Mouse (Mus musculus) thymus, postnatal 0 days (tissue): ENCODE measurements around the gene Txnrd1. TPM values are rescaled to one million over a fixed set of nuclear protein-coding genes. Genes with fewer than 3 reads are reported as not detected.
A peak's percentile ranks its signal among the peaks of the same experiment; 100 is the strongest.

ENCODE experiments used
- DNase-seq: peaks from one replicate; pipeline ENCODE4 v3.0.0-alpha.2; 2015; ENCODE audit warnings: low spot score
- polyA plus RNA-seq: library from polyadenylated mRNA; unstranded; fragments of >200 nt; fragmentation: Nextera tagmentation; extraction: Ambion mirVana; gene quantifications from 2 replicates; pipeline ENCODE4 v1.2.1, GENCODE M21; 2015

The Txnrd1 gene
- polyA plus RNA-seq, 1 experiment from 2014 or later: 61.6 TPM

DNA sequence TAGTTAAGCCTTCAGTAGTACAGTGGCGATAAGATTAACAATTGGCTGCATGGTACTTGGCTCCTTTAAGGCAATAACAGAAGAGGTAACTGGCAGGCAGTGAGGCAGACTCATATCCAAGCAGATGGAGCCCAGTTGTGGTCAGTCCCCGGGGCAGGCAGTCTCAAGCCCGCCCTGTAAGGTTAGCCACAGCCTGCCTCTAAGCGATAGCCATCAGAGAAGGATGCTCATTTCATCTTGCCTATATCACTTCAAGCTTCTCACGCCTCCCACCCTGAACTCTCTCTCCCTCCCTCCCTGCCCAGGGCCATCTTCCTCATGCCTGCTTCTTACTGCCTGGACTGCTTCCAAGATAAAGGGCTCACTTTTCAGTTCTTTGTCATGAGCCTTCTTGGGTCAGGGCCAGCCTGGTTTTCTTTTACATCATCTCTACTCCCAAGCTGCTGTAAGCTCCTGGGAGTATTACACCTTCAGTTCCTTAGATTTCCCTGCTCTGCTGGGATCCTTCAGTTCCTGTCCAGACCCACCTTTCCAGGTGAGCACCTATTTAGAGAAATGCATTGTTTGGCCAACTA is 29.4 kb downstream of the Txnrd1 start:
- no peak for DNase-seq

DNA sequence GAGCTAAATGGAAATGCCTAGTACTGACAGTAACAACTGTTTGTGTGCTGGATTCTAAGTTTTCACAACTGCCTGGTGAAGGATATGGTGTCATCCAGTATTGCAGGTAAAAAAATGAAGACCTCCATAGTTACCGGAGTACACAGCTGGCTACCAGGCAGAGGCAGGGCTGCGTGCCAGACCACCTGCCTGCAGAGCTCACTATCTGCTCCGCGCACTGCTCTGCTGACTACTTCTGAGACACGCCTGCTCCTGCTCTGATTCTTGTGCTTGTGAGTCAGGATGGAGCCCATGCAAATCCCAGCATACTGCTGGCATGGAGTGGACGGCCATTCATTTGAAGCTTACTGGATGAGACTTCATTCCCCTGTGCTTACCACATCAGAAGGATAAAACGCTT is 30.1 kb downstream of the Txnrd1 start:
- no peak for DNase-seq

DNA sequence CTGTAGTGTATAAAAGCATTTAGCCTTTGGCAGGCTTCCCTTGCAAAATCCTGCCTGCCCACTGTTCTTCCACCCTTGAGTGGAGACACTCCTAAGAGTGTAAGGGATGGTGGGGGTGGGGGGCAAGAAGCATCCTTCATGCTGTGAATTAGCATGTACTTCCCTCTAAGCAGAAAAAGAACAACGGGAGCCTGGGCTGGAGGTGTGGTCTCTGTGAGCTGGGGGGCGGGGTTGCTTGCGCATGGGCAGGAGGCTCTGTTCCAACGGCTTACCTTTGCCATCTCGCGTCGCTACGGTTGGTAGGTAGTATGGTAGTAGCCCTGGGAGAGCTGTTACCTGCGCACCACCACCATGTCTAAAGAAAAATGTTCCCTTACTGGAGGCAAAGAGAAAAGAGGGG is 32.6 kb downstream of the Txnrd1 start, which contains the start of gene Eid3:
Gene Eid3 (plus strand): TSS at position 271 of the 400 bp plus-strand sequence.
- no peak for DNase-seq

DNA sequence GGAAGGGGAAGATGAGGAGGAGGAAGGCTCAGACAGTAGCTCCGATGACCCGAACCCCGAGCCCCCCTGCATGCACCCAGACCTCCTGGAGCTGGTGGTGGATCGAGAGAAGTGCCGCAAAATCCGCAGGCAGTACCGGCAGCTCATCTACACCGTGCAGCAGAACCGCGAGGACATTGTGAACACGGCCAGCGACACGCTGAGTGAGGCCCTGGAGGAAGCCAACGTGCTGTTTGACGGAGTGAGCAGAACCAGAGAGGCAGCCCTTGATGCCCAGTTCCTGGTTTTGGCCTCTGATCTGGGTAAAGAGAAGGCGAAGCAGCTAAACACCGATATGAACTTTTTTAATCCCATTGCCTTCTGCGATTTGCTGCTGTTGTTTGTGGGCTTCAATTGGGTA is 33.1 kb downstream of the Txnrd1 start:
- no peak for DNase-seq

DNA sequence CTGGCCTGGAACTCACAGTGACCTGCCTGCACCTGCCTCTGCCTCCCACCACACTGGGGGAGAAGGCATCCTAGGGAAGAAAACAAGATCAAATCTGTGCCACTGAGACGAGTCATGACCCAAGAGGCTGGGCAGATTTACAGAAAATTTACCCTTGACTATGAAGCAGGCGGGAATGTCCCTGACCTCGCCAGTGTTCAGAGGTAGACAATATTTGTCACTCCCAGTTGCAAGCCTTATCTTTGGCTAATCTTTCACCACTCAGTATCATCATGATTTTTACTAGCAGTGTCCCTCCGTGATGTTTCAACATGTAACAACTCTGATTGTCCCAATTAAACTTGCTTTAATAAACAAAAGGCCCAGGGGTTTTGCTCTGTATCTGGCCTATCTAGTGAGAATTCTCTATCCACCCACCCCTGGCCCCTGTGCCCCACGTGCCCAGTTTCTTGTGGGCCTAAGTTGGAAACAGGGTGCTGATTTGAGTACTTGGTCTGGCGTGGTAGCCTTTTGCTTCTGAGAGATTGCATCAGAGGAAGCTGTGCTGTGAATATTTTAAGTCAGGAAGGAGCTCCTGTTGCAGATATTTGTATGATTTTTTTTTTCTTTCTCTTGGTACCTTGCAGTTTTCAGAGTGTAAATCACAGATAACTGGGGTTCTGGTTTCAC is 34.8 kb downstream of the Txnrd1 start:
- no peak for DNase-seq

DNA sequence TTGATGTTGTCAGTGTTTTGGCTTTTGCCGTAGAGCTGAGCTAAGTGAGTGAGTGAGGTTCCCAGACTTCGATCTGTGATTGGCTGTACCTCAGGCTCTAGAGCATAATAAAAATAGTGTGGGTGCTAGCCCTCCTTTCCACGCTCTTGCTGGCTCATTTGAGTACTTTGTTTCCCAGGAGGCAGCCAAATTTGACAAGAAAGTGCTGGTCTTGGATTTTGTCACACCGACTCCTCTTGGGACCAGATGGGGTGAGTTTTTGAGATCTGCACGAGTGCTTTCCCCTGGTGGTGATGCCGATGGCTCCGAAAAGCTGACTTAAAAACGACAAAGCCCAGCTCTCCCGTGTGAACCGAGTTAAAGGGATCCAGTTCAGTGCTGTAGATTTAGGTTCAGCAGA is 41.7 kb downstream of the Txnrd1 start:
- DNase-seq: no peak

DNA sequence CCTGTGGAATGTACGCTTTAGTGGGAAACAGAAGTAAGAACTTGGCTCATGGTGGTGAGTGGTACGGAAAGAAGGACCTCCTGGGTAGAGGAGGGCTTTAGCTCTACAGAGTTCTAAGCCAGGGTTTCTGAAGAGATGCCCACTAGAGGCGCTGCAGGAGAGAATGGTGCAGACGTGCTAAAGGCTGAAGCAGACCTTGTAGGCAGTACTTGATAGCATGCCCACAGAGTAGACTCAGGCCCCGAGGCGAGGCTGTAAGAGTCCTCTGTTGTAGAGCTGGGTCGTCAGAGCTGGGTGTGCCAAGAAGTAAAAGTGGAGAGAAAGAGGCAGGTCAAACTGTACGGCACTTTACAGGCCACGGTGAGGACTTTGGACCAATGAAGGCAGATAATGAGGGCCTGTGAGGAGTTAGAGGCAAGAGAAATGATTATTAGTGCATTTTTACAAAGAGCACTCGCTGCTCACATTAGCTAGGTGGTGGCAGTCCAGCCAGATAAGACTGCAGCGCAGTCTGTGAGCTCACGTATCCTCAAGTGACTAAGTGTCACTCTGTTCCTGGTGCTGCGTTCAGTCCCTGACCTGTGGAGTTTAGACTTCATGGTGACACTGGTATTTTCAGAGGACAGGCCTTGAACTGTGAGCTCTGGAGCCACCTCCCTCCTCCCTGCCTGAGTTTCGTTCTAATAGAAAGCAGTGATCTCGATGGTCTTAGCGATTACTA is 42.5 kb downstream of the Txnrd1 start:
- DNase-seq: no peak

DNA sequence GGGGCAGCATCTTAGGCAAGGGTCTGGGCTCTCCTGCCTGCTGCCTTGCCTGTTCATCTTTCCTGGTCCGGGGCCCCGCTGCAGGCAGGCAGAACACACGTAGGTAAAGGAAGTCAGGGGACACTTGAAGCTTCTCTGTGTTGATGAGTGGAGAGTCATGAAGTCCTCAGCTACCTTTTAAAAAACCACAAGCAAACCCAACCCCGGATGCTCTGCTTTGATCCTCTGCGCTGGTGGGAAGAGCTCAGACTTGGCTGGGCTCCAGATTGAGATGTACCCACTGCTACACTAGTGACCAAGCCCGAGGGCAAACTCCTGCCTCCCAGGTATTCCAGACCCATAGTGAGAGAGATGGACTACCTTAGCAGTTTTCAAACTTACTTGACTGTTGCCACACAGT is 53.6 kb downstream of the Txnrd1 start:
- peak; percentile 41 for DNase-seq

DNA sequence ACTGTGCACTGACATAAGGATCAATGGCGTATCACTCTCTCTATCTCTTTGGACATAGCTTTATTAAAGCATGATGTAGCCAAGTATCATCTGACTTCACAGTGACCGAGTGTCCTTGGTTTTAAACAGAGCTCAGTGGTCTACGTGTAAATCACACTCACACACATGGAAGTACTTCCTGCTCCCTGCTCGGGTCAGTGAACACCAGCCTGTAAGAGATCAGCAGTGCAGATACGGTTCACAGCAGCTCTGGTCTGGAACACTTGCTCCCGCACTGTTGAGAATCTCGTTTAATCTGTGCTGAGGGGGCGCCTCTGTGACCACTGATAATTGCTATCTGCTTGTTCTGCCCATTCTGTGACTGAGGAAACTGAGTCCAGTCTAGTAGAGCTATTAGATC is 54.8 kb downstream of the Txnrd1 start:
- no peak for DNase-seq

DNA sequence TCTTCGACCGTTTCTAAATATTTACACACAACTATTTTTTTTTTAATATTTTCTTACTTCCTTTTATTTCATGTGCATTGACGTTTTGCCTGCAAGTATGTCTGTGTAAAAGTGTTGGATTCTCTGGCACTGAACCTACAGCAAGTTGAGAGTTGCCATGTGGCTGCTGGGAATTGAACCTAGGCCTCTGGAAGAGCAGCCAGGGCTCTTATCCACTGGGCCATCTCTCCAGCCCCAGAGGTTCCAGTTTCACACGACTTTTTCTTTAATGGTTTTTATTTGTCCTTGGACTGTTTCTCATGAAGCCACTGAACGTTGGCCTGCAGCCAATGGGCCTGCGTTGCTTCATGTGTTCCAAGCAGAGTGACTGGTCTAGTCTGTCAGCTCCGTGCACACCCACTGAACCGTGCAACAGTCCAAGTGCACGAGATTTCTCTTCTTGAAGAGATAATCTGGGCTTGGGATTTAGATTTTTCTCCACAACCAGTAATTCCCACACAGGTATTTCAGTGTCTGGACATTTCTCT is 55.8 kb downstream of the Txnrd1 start:
- no peak for DNase-seq

DNA sequence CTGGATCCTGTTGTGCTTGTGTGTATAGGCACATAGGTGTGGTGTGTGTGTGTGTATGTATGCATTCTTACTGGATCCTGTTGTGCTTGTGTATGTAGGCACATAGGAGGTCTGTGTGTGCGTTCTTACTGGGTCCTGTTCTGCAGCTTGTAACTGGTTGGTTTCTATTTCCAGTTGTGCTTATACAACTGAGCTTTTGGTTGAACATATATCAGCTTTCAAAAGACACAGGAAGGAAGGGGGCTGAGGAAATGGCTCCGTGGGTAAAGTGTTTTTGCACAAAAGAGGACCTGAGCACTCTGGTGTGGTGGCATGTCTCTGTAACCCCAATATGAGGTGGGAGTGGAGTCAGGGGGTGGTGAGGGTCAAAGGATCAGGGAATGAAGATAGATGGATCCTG is 57.2 kb downstream of the Txnrd1 start:
- peak; percentile 32 for DNase-seq

DNA sequence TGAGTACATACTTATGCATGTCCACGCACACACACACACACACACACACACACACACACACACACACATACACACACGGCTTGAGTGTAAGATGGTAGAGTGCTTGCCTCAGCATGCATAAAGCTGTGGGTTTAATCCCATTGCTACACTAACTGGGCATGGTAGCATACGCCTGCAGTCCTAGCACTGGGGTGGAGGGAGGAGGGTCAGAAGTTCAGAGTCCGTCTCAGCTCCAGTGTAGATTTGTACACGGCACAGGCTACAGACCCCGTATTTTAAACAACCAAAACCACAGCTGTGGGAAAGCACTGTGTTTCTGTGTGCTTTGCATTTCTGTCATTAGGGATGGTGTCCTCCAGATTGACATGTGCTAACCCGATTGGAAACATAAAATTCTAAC is 57.7 kb downstream of the Txnrd1 start:
- no peak for DNase-seq

DNA sequence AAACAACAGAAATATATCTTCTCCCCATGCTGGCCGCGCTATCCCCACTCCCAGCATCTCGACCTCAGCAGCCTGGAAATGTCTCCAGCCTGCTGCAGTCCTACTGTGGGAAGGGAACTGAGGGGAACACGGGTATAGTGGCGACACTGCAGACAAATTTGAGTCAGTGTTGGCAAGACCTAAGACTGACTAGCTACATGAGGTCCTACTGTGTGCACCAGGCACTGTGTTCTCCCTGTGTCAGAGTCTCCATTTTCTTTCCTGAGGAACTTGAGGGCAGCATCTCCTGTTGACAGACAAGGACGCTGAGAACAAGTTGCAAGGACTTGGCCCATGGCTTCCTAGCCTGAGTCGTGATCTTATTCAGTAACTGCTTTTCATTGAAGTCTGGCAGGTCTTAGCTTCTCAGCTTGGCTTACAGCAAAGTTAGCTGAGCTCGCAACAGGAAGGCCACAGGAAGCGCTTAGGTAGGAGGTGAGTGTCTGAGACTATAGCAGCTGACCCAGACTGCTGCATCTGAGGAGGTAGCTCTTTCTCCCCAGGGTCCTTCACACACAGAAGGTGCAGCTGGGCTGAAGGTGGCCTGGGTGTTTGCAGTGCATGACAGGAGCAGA is 58.8 kb downstream of the Txnrd1 start:
- DNase-seq: no peak

DNA sequence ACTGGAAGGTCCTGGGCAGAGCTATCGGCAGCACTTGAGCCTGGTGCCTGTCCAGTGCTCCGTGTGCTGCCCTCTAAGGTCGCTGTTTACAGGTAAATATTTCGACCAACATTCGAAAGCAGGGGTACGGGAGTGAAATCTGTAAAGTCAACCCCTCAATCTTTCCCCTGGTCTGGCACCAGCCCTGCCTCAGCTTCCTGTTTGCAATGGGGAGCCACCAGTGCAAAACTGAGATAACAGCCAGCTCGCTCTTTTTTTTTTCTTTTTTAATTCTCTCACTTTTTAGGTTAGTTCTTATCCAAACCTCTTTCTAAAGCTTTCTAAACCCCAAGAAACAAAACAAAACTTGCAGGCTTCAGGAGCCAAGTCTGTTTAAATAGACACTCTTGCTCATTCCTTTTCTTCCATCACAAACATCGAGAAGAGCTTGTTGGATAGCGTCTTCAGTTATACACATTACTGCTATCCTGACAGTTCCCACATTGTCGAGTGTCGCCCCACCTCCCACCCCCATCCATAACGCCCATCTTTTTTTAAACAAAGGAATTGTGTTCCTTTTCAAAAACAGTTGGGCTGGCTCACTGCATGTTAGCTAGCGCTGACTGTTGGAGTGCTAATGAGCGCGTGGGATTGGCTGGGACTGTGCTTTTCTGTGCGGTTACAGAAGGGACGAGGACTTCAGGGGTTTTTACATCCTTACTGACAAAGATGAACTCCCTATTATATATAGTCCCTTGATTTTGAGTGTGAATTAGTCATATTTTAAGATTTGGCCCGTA is 60.3 kb downstream of the Txnrd1 start:
- no peak for DNase-seq

DNA sequence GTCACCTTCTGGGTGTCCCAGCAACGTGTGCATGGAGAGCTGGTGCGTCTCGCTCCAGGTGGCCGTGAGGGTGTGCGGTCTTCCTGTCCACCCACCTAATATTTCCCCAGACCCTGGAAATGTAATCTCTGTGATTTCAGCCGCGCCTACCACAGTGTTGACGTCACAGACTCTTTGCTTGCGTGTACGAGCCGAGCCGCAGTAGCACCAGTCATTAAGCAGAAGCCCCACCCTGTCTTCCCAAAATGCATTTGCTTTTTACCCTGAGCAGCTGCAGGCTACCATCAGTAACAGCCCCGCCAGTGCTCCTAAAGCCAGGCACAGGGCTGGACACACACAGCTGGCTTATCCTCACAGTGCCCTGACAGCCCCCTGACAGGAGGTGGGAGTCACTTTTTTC is 64.2 kb downstream of the Txnrd1 start:
- no peak for DNase-seq

DNA sequence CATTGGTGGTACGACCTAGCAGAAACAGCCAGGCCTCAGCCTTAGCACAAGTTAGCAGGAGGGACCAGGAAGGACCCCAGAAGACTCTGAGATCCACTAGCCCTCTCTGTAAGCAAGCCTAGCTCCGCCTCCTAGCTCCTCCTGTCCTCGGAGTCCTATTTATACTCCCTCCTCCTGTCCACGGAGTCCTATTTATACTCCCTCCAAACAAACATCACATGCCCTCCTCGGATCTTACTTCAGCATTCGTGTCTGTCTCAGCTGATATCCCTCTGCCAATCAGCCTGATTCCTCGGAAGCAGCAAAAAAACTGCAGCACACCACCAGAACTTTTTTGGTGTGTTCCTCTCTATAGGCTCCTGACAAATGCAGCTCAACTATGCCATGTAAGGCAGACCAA is 65.1 kb downstream of the Txnrd1 start:
- no peak for DNase-seq

DNA sequence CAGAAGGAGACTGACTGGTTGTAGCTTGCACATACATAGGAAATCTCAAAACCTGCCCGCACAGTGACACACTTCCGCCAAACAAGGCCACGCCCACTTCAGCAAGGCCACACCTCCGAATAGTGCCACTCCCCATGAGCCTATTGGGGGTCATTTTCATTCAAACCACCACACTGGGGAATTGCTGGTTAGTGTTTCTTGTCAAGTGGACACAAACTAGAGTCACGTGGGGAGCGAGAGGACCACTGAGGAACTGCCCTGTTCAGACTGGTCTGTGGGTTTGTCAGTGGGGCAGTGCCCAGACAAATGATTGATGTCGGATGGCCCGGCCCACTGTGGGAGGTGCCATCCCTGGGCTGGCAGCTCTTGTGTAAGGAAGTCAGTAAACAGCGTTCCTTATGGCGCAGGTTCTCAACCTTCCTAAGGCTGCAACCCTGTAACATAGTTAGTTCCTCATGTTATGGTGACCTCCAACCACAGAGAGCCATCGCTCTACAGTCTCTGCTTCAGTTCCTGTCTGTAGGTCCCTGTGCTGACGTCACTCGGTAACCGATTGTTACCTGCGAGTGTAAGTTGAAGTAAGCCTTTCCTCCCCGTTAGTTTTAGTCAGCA is 66.2 kb downstream of the Txnrd1 start:
- peak; percentile 71 for DNase-seq

DNA sequence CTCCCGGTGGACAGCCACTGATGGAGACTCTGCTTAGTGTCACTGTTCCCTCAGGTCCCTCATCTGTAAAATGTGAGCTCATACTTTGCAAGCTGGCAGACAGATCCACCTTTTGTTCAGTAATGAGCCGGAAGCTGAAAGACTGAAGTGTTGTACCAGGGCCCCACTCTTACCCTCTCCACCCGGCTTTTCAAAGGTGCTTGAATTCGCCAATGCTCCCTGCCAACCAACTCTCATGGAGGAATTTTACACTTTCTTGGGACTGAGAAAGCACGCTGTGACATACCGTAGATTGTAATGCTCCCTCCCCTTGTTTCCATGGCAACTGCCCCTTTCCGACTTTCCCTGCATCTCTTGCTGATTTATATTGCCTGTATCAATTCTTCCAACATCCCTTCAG is 66.8 kb downstream of the Txnrd1 start:
- no peak for DNase-seq

DNA sequence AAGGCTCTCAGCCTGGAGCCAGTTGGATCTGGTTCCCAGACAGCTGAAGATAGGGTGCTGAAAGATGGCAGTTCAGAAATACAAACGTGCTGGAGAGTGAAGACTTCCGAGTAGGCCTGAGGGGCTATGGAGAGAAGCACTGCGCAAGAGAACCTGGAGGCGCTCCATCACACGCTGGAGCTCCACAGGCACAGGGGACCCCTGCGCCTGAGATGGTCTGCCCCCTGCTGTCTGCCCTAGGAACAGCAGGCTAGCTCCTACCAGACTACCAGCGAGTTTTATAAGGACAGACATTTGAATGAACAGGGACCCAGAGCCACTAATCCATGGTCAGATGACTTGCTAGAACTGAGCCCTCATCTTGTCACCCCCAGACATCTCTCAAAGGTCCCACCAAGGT is 67.7 kb downstream of the Txnrd1 start:
- peak; percentile 86 for DNase-seq

DNA sequence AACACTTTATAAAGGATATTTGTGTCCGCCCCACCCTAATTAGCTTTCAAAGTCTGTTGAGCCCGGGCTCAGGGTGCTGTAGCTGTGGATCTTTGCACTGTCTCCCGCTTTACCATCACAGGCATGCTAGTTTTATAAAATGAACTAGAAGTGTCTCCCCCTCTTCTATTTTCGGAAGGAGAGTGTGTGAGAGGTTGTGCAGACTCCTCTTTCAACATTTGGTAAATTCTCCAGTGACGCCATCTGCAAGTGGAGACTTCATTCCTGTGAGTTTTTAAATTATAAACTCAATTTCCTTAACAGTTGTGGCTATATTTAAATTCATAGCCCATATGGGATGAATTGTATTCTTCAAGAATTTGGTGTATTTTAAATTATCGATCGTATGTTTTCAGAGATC is 74.8 kb downstream of the Txnrd1 start:
- DNase-seq: no peak

DNA sequence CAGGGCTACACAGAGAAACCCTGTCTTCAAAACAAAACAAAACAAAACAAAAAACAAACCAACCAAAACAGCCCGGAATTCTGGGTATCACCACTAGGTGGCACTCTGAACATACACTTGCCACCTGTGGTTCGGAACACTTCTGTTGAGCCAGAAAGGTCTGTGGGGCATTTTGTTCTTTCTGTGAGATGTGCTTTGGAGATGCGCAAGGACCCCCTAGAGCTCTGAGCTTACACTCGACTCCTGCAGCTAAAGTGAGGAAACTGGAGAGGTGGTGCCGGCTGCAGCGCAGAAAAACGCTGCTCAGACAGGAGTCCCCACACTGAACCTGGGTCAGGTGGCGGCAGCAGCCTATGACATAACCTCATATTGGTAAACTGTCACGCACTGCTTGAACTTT is 75.6 kb downstream of the Txnrd1 start:
- DNase-seq: peak; percentile 79
